Mouse (Mus musculus) heart, postnatal 36 days (tissue): Measurements from ENCODE around the gene Ccser1. TPM values are rescaled to one million over a fixed set of nuclear protein-coding genes. Genes with fewer than 3 reads are reported as not detected.
A peak's percentile ranks its signal among the peaks of the same experiment; 100 is the strongest.

ENCODE experiments used
- DNase-seq, 2 experiments: peaks; one replicate each; pipeline ENCODE4 v3.0.0; 2021 to 2022
- intact Hi-C: fragments of 180-260 bp; cut with DNase I; formaldehyde crosslinking; loops from one replicate; pipeline ENCODE4 v1.15.1; 2025
- total RNA-seq, 2 experiments: library from RNA; stranded (reverse); gene quantifications; 2 replicates each; pipeline ENCODE4 v1.2.3; 2021

Ccser1 gene
- total RNA-seq, 2 experiments from 2014 or later: 1.0 to 1.4 TPM

- DNase-seq: no peak
- intact Hi-C loops: no loop called here
Measured at GRCm38 (mm10) chr6:61292927-61293326, 112.8 kb downstream of the Ccser1 start.

GRCm38 (mm10) chr6:61295535-61295934 lies 115.4 kb downstream of the Ccser1 start:
- intact Hi-C loops: loop anchor here (5.0 kb wide), 1 partner anchor 113 kb away; the partner anchor contains the start of gene Ccser1
- DNase-seq: no peak

DNA sequence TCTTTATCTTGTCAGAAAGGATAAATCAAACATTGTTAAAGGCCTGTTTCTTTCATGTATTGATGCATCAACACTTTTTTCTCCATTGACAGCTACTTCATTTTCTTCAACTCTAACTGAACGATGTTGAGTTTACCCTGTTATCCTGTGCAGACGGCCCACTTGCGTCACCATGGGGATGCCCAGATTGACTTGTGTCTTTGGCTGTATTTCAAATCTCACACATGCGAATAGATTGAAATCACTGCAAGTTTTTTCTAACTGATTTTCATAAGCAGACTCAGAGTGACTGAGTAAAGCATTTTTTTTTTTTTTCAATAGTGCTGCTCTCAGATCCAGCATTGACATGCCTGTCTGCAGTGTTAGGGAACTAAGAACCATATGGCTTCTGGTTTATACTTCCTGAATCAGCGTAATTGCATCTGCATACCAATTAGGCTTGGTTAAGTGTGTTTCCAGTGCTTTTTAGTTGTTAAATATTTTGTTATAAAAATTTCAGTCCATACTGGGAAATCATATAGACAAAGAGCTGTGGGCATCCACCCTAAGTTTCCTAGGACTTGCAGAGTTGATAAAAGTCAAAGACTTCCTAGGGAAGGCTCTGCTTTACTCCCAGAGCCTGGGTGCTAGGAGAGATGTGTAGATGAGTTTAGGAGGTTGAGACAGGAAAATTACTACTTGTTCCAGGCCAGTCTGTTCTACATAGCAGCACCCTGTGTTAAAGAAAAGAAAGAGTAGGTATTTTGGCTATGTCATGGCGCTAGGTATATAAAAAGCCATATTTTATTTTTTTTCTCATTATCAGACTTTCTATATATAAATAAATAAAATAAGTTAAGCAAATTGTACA lies 116.3 kb downstream of the Ccser1 start:
- no peak for DNase-seq
- intact Hi-C loops: loop anchor here (5.0 kb wide), 1 partner anchor 114 kb away; the partner anchor contains the start of gene Ccser1

GRCm38 (mm10) chr6:61300441-61300840 lies 120.3 kb downstream of the Ccser1 start:
- DNase-seq: no peak
- intact Hi-C loops: loop anchor here (2.0 to 5.0 kb wide), 2 partner anchors 238 to 618 kb away; no protein-coding TSS in a partner anchor

GRCm38 (mm10) chr6:61300975-61301374 lies 120.9 kb downstream of the Ccser1 start:
- DNase-seq: no peak
- intact Hi-C loops: loop anchor here (1.0 to 5.0 kb wide), 4 partner anchors 238 to 746 kb away; no protein-coding TSS in a partner anchor

DNA sequence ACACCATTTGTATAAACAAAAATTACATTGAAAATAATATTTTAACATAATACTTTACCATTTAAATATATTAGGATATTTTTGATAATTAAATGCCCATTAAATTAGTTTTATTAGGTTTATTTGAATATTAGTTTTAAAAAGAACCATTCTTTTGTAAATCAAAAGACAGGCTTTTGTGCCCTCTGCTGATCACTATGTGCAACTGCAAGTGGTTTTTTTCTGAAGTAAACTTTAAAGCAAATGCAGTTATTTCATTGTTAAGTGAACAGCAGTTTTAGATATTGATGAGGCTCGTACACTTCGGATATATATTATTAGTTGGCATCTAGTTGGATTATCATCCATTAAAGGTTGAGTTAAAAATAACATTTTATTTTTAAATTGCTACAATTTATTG lies 121.5 kb downstream of the Ccser1 start:
- DNase-seq: no peak
- intact Hi-C loops: loop anchor here (1.0 to 5.0 kb wide), 4 partner anchors 239 to 746 kb away; no protein-coding TSS in a partner anchor

- intact Hi-C loops: loop anchor here (10.0 kb wide), 1 partner anchor 593 kb away; no protein-coding TSS in a partner anchor
Measured at GRCm38 (mm10) chr6:61311324-61312091, 131.4 kb downstream of the Ccser1 start.

GRCm38 (mm10) chr6:61315884-61316601 lies 135.9 kb downstream of the Ccser1 start:
- DNase-seq: peak in 1 of 2 experiments; percentile 16
- intact Hi-C loops: loop anchor here (10.0 kb wide), 1 partner anchor 589 kb away; no protein-coding TSS in a partner anchor

More at GRCm38 (mm10) chr6:61311324-61312091, 131.4 kb downstream of the Ccser1 start:
- DNase-seq: no peak

- DNase-seq: no peak
- intact Hi-C loops: no loop called here
Measured at GRCm38 (mm10) chr6:61320842-61321241, 140.7 kb downstream of the Ccser1 start.

DNA sequence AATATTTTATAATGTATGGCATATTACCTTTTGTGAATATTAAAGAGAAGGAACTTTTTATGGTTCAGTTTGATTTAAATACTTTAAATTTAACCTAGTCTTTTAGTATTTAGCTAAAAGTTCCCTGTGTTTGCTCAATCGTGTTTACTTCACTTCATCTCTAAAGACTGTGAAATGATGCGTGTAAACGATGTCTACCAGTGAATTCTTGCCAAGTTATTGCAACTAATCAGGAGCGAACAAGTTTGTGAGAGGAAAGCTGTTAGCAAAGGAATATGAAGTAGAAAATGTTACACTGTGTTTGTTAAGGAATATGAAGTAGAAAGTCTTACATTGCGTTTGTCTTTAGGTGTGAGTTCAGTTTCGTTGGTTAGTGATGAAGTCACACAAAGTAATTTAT lies 142.2 kb downstream of the Ccser1 start:
- intact Hi-C loops: no loop called here
- DNase-seq: no peak

DNA sequence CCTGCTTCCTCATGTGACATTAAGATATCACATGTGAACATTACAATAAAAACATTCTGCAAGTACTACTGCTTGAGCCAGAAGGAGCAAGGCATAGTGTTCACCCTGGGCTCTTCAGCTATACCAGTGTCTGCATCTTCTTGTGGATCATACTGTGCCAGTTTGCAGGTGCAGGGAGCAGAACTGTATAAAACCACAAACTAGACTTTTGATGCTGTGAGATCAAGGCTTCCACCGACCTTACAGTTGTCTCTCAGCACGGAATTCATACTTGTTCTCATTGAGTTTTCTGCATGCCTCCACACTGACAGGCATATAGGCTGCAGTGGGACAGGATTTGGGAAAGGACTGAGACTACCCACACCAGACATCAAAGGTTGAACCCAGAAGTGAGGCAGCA lies 146.0 kb downstream of the Ccser1 start:
- intact Hi-C loops: no loop called here
- DNase-seq: no peak

DNA sequence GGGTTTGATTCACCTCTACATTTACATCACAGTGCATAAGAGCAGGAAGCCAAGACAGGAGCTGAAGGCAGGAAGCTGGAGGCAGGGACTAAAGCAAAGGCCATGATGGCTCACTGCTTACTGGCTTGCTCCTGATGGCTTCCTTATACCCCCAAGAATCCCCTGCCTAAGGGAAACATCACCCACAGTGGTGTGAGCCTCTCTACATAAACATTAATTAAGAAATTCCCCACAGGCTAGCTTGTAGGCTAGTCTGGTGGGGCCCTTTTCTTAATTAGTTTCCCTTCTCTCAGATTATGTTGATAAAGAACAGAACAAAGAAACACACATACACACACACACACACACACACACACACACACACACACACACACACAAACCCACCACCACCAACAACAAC lies 148.9 kb downstream of the Ccser1 start:
- intact Hi-C loops: no loop called here
- no peak for DNase-seq

GRCm38 (mm10) chr6:61329593-61330540 lies 149.7 kb downstream of the Ccser1 start:
- intact Hi-C loops: no loop called here
- no peak for DNase-seq

DNA sequence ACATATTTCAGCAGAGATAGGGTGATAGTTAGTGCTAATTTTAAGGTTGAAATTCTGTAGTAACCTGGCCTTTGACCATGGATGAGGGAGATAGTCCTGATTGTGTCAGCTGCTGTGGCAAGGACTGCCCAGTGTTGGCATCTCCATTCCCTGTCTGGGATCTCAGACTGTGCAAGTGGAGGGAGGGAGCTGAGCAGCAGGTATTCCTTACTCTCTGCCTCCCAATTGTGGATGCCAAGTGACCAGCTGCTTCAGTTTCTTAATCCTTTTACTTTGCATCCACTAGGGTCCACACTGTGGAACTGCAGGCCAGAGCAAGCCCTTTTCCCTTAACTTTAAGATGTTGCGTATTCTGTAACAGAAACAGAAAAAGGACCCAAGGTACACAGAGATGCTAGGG lies 154.3 kb downstream of the Ccser1 start:
- intact Hi-C loops: no loop called here

DNA sequence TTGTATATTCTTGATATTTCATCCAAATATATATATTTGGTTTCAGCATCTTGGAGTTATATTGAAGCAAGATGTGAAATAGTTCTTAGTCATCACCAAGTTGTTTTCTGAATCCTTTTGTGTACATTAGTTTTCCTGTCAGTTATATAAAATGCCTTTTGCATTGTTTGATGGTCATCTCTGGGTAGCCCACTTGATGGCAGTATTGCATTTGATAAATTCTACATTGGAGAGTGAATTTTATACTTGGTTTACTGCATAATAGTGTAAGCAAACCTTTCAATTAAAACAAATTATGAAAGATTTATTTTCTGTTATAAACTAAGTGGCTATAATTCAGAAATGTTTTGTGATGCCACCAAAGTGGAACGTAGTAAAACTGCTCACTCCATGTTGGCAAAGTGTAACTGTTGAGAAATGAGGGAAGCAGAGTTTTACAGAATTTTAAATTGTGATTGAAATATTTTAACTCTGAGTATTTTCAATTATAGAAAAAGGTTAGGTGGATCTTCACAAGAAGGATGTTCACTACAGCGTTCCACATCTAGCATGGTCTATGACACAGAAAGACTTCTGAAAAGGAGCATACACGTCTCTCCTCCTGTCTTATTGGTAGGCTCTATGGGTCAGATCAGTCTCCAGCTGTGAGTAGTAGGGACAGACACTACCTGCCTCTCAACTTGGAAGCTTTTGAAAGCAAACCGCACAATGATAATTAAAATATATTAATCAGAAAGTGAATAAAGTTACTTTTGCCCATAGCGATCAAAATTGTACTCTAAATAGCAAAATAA lies 167.1 kb downstream of the Ccser1 start:
- no peak for DNase-seq
- intact Hi-C loops: loop anchor here (10.0 kb wide), 1 partner anchor 558 kb away; no protein-coding TSS in a partner anchor

More for the DNA sequence above, 154.3 kb downstream of the Ccser1 start:
- no peak for DNase-seq

- DNase-seq: no peak
- intact Hi-C loops: no loop called here
Measured at GRCm38 (mm10) chr6:61363722-61364121, 183.6 kb downstream of the Ccser1 start.

DNA sequence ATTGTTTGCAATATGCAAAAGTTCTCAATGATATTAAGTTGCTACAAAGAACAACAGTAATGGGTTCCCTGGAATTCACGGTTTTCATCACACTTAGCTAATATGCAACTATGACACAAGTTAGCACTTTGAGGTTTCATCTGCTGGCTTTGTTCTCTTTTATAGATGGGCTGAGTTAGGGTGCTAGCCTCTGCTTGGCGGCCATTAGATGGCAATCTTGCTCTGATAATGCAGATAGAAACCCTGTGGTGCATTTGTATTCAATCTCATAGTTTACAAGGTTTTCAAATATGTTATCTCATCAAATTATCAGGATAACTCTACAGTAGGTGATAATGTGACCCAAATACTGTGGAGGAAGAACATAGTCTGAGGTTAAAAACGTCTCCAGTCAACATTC lies 202.4 kb downstream of the Ccser1 start:
- DNase-seq: no peak
- intact Hi-C loops: loop anchor here (10.0 kb wide), 1 partner anchor 522 kb away; no protein-coding TSS in a partner anchor

DNA sequence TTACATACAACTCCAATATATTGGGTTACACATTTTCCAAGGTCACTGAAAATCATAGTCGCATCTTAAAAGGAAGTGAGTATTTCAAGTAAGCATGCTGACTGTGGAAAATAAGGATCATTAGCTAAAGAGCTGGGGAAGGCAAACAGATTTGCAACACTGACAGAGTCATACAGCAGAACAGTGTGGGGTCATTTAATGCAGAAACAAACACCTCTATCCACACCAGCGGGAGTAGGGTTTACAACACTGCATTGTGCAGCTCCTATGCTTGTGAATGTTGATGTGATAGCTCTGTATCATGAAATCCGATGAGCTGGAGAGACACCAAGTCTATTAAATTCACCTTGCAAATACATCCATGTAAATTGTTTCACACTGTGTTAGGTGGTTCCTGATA lies 202.9 kb downstream of the Ccser1 start:
- intact Hi-C loops: loop anchor here (10.0 kb wide), 1 partner anchor 522 kb away; no protein-coding TSS in a partner anchor
- no peak for DNase-seq
